Mouse (Mus musculus) embryonic facial prominence, embryonic 12.5 days (tissue): ENCODE results near the gene Efna1. TPM values are rescaled to one million over a fixed set of nuclear protein-coding genes. Genes with fewer than 3 reads are reported as not detected.

Experiments
- ATAC-seq: fragments of 200-750 bp; cut with Nextera tagmentation; 2 replicates; pipeline ENCODE4 v1.8.0; 2017; ENCODE audit not compliant: insufficient number of reproducible peaks, insufficient read depth, low FRiP score, low TSS enrichment
- H3K27ac ChIP-seq: fragments of 300-500 bp; sonication (generic); 2 replicates; pipeline ENCODE4 v1.5.1; 2016; ENCODE audit warnings: mild to moderate bottlenecking
- H3K27me3 ChIP-seq: fragments of 300-500 bp; sonication (generic); 2 replicates; pipeline ENCODE4 v1.6.1; 2016; ENCODE audit warnings: mild to moderate bottlenecking, moderate library complexity
- H3K36me3 ChIP-seq: fragments of 300-500 bp; sonication (generic); 2 replicates; pipeline ENCODE4 v1.6.1; 2016; ENCODE audit warnings: mild to moderate bottlenecking
- H3K4me1 ChIP-seq: fragments of 300-500 bp; sonication (generic); 2 replicates; pipeline ENCODE4 v1.6.1; 2016
- H3K4me2 ChIP-seq: fragments of 300-500 bp; sonication (generic); replicated peaks from 2 replicates; pipeline ENCODE4 v1.6.1; 2016; ENCODE audit warnings: mild to moderate bottlenecking, moderate library complexity
- H3K4me3 ChIP-seq: fragments of 300-500 bp; sonication (generic); 2 replicates; pipeline ENCODE4 v1.5.1; 2016; ENCODE audit warnings: mild to moderate bottlenecking
- H3K9ac ChIP-seq: fragments of 300-500 bp; sonication (generic); 2 replicates; pipeline ENCODE4 v1.6.1; 2016; ENCODE audit warnings: mild to moderate bottlenecking, moderate library complexity
- H3K9me3 ChIP-seq: fragments of 300-500 bp; sonication (generic); 2 replicates; pipeline ENCODE4 v1.6.1; 2016; ENCODE audit warnings: mild to moderate bottlenecking, moderate library complexity
- WGBS: fragments of 180-500 bp; shearing (Covaris S2); methylation state at CpG from one replicate; pipeline ENCODE4 v1.1.7; 2016; 5-methylcytosine and 5-hydroxymethylcytosine counted together
- polyA plus RNA-seq: library from polyadenylated mRNA; unstranded; fragments of >200 nt; fragmentation: Nextera tagmentation; extraction: Ambion mirVana; gene quantifications from 2 replicates; pipeline ENCODE4 v1.2.1, GENCODE M21; 2016

Gene Efna1
- polyA plus RNA-seq, 1 experiment from 2014 or later: 32.6 TPM

- Histone ChIP-seq H3K4me1 (peaks cover 66% of the 10 kb centered on the region), H3K27me3 (peaks cover 60% of the 10 kb centered on the region), H3K27ac (0 out of 2 replicates have a peak overlapping the region, but pooled peaks have one; percentile 11), H3K36me3 (no peaks in the 10 kb centered on the region), H3K9me3 (no peaks in the 10 kb centered on the region), H3K9ac (peak overlapping the region; percentile 54), H3K4me3 (peak overlapping the region; percentile 68), H3K4me2 (peak overlapping the region; percentile 96)
- WGBS: 7% methylated on average over 21 of the region's 21 CpGs
- ATAC-seq: no peak
Observed at GRCm38 (mm10) chr3:89318971-89319590, 38.1 kb upstream of the Efna1 start.

GRCm38 (mm10) chr3:89318316-89318715 lies 37.4 kb upstream of the Efna1 start:
- peaks cover 60% of the 10 kb centered on the region for H3K27me3 ChIP-seq
- no peak overlapping the region for H3K4me3 ChIP-seq
- 64% methylated on average over 8 of the region's 8 CpGs for WGBS
- peaks cover 66% of the 10 kb centered on the region for H3K4me1 ChIP-seq
- no peaks in the 10 kb centered on the region for H3K9me3 ChIP-seq
- H3K4me2 ChIP-seq: no peak overlapping the region
- H3K36me3 ChIP-seq: no peaks in the 10 kb centered on the region
- H3K27ac ChIP-seq: no peak overlapping the region
- no peak for ATAC-seq
- H3K9ac ChIP-seq: no peak overlapping the region

GRCm38 (mm10) chr3:89317246-89317645 lies 36.3 kb upstream of the Efna1 start:
- Histone ChIP-seq H3K27me3 (peaks cover 60% of the 10 kb centered on the region), H3K4me3 (no peak overlapping the region), H3K4me2 (peak overlapping the region; percentile 71), H3K9me3 (no peaks in the 10 kb centered on the region), H3K36me3 (no peaks in the 10 kb centered on the region), H3K27ac (no peak overlapping the region), H3K9ac (peak overlapping the region; percentile 12; the same call in 1 of the 2 replicates), H3K4me1 (peaks cover 66% of the 10 kb centered on the region)
- no peak for ATAC-seq
- WGBS: 50% methylated on average over 6 of the region's 6 CpGs

- 0 out of 2 replicates have a peak overlapping the region, but pooled peaks have one; percentile 12 for H3K9ac ChIP-seq
- no peaks in the 10 kb centered on the region for H3K9me3 ChIP-seq
- no peak for ATAC-seq
- no peak overlapping the region for H3K27ac ChIP-seq
- H3K36me3 ChIP-seq: no peaks in the 10 kb centered on the region
- H3K4me3 ChIP-seq: no peak overlapping the region
- peaks cover 56% of the 10 kb centered on the region for H3K27me3 ChIP-seq
- WGBS: 2% methylated on average over 4 of the region's 4 CpGs
- peaks cover 62% of the 10 kb centered on the region for H3K4me1 ChIP-seq
- peak overlapping the region; percentile 71 for H3K4me2 ChIP-seq
Observed at GRCm38 (mm10) chr3:89316833-89317232, 35.9 kb upstream of the Efna1 start.

- peak overlapping the region; percentile 71 for H3K4me2 ChIP-seq
- H3K4me1 ChIP-seq: peaks cover 56% of the 10 kb centered on the region
- H3K27ac ChIP-seq: no peak overlapping the region
- ATAC-seq: no peak
- H3K4me3 ChIP-seq: peak overlapping the region; percentile 28
- H3K9ac ChIP-seq: peak overlapping the region; percentile 42; the same call in 1 of the 2 replicates
- H3K27me3 ChIP-seq: peaks cover 49% of the 10 kb centered on the region
- no peaks in the 10 kb centered on the region for H3K9me3 ChIP-seq
- WGBS: 7% methylated on average over 40 of the region's 40 CpGs
- H3K36me3 ChIP-seq: no peaks in the 10 kb centered on the region
Observed at GRCm38 (mm10) chr3:89315930-89316831, 35.2 kb upstream of the Efna1 start.

- Histone ChIP-seq H3K36me3 (no peaks in the 10 kb centered on the region), H3K9me3 (no peaks in the 10 kb centered on the region), H3K4me2 (peak overlapping the region; percentile 71), H3K4me3 (peak overlapping the region; percentile 28), H3K9ac (peak overlapping the region; percentile 42), H3K27me3 (peaks cover 41% of the 10 kb centered on the region), H3K27ac (no peak overlapping the region), H3K4me1 (peaks cover 48% of the 10 kb centered on the region)
- ATAC-seq: peak; percentile 18; the same call in 1 of the 2 replicates
- WGBS: 6% methylated on average over 24 of the region's 26 CpGs
Observed at GRCm38 (mm10) chr3:89315195-89315929, 34.4 kb upstream of the Efna1 start.

GRCm38 (mm10) chr3:89314791-89315190 lies 33.8 kb upstream of the Efna1 start:
- no peak for ATAC-seq
- 41% methylated on average over 2 of the region's 2 CpGs for WGBS
- Histone ChIP-seq H3K36me3 (no peaks in the 10 kb centered on the region), H3K4me2 (peak overlapping the region; percentile 71), H3K27me3 (peaks cover 36% of the 10 kb centered on the region), H3K9ac (peak overlapping the region; percentile 42), H3K9me3 (no peaks in the 10 kb centered on the region), H3K4me1 (peaks cover 42% of the 10 kb centered on the region), H3K27ac (no peak overlapping the region), H3K4me3 (0 out of 2 replicates have a peak overlapping the region, but pooled peaks have one; percentile 28)

GRCm38 (mm10) chr3:89314340-89314739 lies 33.4 kb upstream of the Efna1 start:
- Histone ChIP-seq H3K4me3 (no peak overlapping the region), H3K4me1 (peaks cover 37% of the 10 kb centered on the region), H3K9me3 (no peaks in the 10 kb centered on the region), H3K9ac (no peak overlapping the region), H3K27ac (no peak overlapping the region), H3K27me3 (peaks cover 31% of the 10 kb centered on the region), H3K4me2 (no peak overlapping the region), H3K36me3 (no peaks in the 10 kb centered on the region)
- WGBS: 68% methylated on average over 5 of the region's 5 CpGs
- no peak for ATAC-seq

GRCm38 (mm10) chr3:89308089-89308488 lies 27.1 kb upstream of the Efna1 start:
- ATAC-seq: peak; percentile 75; the same call in 1 of the 2 replicates
- 2% methylated on average over 9 of the region's 9 CpGs for WGBS
- Histone ChIP-seq H3K36me3 (no peaks in the 10 kb centered on the region), H3K4me2 (no peak overlapping the region), H3K4me1 (0 out of 2 replicates have a peak, but pooled peaks cover 14% of the 10 kb centered on the region), H3K27ac (no peak overlapping the region), H3K27me3 (no peaks in the 10 kb centered on the region), H3K9ac (no peak overlapping the region), H3K9me3 (no peaks in the 10 kb centered on the region), H3K4me3 (no peak overlapping the region)

GRCm38 (mm10) chr3:89305551-89306325 lies 24.8 kb upstream of the Efna1 start:
- ATAC-seq: no peak

More at GRCm38 (mm10) chr3:89305551-89306325, 24.8 kb upstream of the Efna1 start:
- no peaks in the 10 kb centered on the region for H3K36me3 ChIP-seq
- H3K27me3 ChIP-seq: no peaks in the 10 kb centered on the region
- H3K4me1 ChIP-seq: 0 out of 2 replicates have a peak, but pooled peaks cover 14% of the 10 kb centered on the region
- WGBS: 51% methylated on average over 8 of the region's 8 CpGs
- H3K9me3 ChIP-seq: no peaks in the 10 kb centered on the region
- H3K27ac ChIP-seq: peak overlapping the region; percentile 25; the same call in 1 of the 2 replicates
- H3K9ac ChIP-seq: no peak overlapping the region
- H3K4me3 ChIP-seq: no peak overlapping the region
- no peak overlapping the region for H3K4me2 ChIP-seq
